Mouse (Mus musculus) monocyte, adult 5-6 weeks (primary cell): ENCODE results near the gene Ppp6r2. TPM values are rescaled to one million over a fixed set of nuclear protein-coding genes. Genes with fewer than 3 reads are reported as not detected.

Experiments
- ATAC-seq: fragments of 153-309, 156-312 bp; replicated peaks from 2 replicates; pipeline ENCODE4 v1.8.0; 2017; ENCODE audit warnings: mild to moderate bottlenecking; ENCODE audit not compliant: low TSS enrichment, insufficient number of reproducible peaks, severe bottlenecking, poor library complexity, low FRiP score
- total RNA-seq: library from RNA; stranded (forward); fragments of 200-1000, 200-491, 200-594 nt; gene quantifications from 3 replicates; pipeline ENCODE4 v1.2.3, GENCODE M21; 2017

The Ppp6r2 gene
- total RNA-seq, 1 experiment from 2014 or later: 16.8 TPM

- peak; percentile 29 for ATAC-seq
These were observed 30.7 kb upstream of the Ppp6r2 start, which contains the start of gene Plxnb2 for GRCm38 (mm10) chr15:89180571-89181229. Plxnb2 (minus strand) TSS chr15:89180788.

GRCm38 (mm10) chr15:89181561-89182270 lies 29.6 kb upstream of the Ppp6r2 start:
- ATAC-seq: no peak

- no peak for ATAC-seq
These were observed 29.0 kb upstream of the Ppp6r2 start for GRCm38 (mm10) chr15:89182328-89182741.

DNA sequence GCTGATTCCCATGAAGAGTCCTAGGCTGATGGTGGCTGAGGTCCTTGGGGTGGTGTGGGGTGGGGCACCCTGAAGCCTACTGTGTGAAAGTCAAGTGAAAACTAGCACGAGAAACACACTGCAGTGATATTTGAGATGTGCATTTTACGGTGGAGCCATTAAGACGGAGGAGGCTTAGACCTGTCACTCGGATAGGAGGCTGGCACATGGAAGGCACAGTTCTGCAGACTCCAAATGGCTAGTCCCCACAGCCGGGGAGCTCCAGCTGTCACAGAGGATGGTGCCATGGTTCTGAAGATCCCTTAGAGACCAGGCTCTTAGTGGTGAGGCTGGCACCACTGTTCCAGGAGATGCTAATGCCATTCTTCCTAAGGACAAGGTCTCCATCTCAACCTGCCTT lies 28.5 kb upstream of the Ppp6r2 start:
- ATAC-seq: no peak

GRCm38 (mm10) chr15:89184141-89184936 lies 27.0 kb upstream of the Ppp6r2 start:
- ATAC-seq: no peak

- ATAC-seq: no peak
These were observed 26.5 kb upstream of the Ppp6r2 start for GRCm38 (mm10) chr15:89184937-89185227.

- no peak for ATAC-seq
These were observed 16.1 kb upstream of the Ppp6r2 start for GRCm38 (mm10) chr15:89195261-89195681.

- ATAC-seq: peak; percentile 79
These were observed 15.6 kb upstream of the Ppp6r2 start for GRCm38 (mm10) chr15:89195690-89196312.

DNA sequence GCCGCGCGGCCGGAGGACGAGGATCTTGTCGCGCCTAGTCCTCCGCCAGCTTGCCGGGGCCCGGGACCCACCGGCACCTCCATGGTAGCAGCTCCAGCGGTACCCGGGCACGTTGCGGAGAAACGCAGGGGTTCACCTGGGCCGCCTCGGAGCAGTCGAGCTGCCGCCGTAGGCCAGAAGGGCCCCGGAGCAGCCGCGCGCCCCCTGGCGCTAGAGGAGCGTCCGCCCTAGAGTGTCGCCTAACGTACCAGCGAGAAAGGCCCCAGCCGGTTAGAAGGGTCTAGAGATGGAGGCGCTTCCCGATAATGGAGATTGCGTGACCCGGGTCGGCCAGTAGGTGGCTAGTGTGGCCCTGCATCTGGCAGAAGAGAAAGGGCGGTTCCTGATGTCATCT lies 15.0 kb upstream of the Ppp6r2 start, which contains the start of gene Dennd6b:
Dennd6b (minus strand) TSS at position 184 of the 394 bp plus-strand sequence.
- peak; percentile 99 for ATAC-seq

DNA sequence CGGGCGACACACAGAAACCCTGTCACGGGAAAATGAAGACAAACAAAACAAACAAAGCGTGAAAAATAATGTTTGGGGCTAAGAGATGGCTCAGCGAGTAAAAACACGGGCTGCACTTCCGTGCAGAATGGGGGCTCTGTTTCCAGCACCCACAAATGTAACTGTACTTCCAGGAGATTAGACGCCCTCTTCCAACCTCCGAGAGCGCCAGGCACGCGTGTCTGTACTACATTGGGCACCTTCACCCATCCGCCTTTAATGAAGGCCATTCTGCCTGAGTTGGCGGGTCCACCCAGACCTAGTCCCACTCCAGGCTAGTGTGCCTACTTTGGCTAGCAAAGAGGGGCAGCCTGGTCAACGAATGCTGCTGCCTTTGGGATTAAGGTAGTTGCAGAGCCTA lies 14.3 kb upstream of the Ppp6r2 start:
- ATAC-seq: no peak

- no peak for ATAC-seq
These were observed 3.9 kb upstream of the Ppp6r2 start for GRCm38 (mm10) chr15:89207457-89207856.

GRCm38 (mm10) chr15:89209886-89210761 lies 1.2 kb upstream of the Ppp6r2 start:
- peak; percentile 44 for ATAC-seq

- 0 out of 2 replicates have a peak, but pooled peaks have one; percentile 21 for ATAC-seq
These were observed 536 bp downstream of the Ppp6r2 start for GRCm38 (mm10) chr15:89211716-89212461.

DNA sequence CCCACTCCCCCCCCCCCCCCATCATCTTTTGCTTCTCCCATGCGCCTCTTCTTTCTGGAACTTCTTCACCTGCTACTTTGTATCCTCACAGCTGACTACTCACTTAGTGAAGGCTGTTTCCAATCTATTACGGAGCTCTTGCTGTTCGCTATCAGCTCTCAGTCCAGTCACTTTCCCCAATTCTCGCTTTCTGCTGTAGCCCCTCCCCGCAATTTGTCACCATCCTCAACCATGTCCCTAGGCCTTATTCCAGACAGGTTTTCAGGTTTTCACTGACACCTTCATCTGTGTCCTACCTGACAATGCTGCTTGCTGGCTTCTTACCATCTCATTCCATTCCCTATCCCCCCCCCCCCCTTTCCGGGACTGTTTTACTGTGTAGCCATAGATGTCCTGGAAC lies 1.1 kb downstream of the Ppp6r2 start:
- ATAC-seq: no peak

DNA sequence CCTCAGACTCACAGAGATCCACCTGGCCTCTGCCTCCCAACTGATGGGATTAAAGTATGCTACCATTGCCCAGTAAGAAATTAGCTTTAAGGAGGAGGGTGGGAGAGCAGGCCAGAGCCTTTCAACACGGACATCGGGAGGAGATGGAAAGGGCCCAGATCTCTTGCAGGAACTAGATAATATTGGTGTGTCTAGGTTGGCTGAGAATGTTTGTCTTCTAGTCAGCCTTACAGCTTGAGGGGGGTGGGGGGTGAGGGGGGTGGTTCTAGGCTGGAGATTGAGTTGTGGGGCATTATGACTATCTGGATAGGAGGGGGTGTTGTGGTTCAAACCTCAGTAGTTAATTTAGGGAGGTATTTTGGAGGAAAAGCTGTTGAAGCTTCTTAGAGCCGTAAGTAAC lies 2.2 kb downstream of the Ppp6r2 start:
- ATAC-seq: no peak

DNA sequence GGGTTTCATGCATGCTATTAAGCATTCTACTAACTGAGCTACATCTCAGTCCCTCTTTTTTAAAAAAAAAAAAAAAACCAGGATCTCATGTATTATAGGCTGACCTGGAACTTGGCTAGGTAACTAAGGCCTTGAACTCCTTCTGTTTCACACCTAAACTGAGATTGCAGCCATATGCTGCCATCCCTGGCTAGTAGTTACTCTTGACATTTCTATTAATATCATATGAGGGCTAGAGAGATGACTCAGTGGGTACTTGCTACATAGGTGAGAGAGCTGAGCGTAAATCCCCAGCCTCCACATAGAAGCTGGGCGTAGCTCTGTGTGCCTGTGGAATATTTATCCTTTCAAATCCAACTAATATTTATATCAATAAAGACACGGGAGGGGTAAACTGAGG lies 3.6 kb downstream of the Ppp6r2 start:
- ATAC-seq: no peak

- no peak for ATAC-seq
These were observed 4.4 kb downstream of the Ppp6r2 start for GRCm38 (mm10) chr15:89215611-89216233.
